Comparison of ENCODE assay signal across 16 mouse cellular contexts in the genomic region with DNA sequence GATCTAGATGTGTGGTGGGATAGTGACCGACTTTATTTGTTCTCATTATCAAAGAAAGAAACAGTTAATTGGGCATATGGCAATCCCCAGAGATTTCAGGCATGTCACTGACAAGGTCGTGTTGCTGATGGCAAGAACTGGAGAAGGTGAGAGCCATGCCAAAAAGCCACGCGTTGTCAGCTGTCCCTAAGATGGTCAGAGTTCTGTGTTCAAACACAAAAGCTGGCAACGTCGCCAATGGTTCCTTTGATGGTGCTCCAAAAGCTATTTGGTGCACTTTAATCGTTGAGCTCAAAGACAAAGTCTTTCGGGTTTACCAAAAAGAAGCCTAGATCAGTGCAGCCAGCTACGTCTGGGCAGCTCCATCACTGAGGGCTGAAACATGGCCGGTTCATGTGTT.
A peak's percentile ranks its signal among the peaks of the same experiment; 100 is the strongest.
DNase-seq lines count a peak whose midpoint lies in the region; ATAC-seq and TF ChIP-seq lines count a peak whose summit lies in the region.
"Had no signal": no experiment of that assay in that cellular context is flagged by ENCODE, and none has a peak within 500 bp of the region (broad histone marks: within the 10 kb centered on the region; RNA-seq: fewer than 3 reads in every experiment).

No protein-coding gene starts in this region.

- H3K9me3 ChIP-seq in lung, embryonic 16.5 days (ENCODE audit: control insufficient read depth, low read length): no peaks in the 10 kb centered on the region
- H3K9me3 ChIP-seq: embryonic facial prominence, embryonic 12.5 days; heart, embryonic 13.5 days had no signal

- no peak for TF ChIP-seq CTCF in kidney, adult 2 months (conservative IDR thresholded peaks at IDR 0.05; ENCODE audit: insufficient read depth, insufficient read length, low read depth, low read length)
- no peak for TF ChIP-seq CTCF in brain, embryonic 14.5 days (IDR thresholded peaks at IDR 0.05; ENCODE audit: borderline replicate concordance, extremely low read depth, insufficient read depth, insufficient read length)

- peak; percentile 22 to 31 for DNase-seq in cerebellum, postnatal 14 days
- no peak for DNase-seq in cerebellum, adult 9-10 months
- peak; percentile 5 for DNase-seq in kidney, adult 2 months
- DNase-seq in kidney, adult 9 months: no peak
- no peak for DNase-seq in lung, postnatal 25 days (ENCODE audit: low spot score)
- DNase-seq in brain, embryonic 14.5 days (ENCODE audit: low read depth): peak; percentile 58
- DNase-seq: adrenal gland, postnatal 10 days; cerebellum, adult 18-20 months; cerebellum, postnatal 25 days; forebrain, postnatal 0 days; gastrocnemius, postnatal 14 days; heart, postnatal 36 days had no signal

- H3K4me1 ChIP-seq in kidney, adult 2 months (ENCODE audit: control insufficient read depth, insufficient read depth, low read length): no peaks in the 10 kb centered on the region
- no peaks in the 10 kb centered on the region for H3K4me1 ChIP-seq in lung, embryonic 16.5 days (replicated peaks; ENCODE audit: control insufficient read depth, insufficient read depth, low read length)
- H3K4me1 ChIP-seq: embryonic facial prominence, embryonic 12.5 days had no signal

- 83% methylated on average over 10 of the region's 10 CpGs for WGBS in kidney, adult 2 months
- WGBS in lung, embryonic 16.5 days: 54% methylated on average over 10 of the region's 10 CpGs

- no peak overlapping the region for H3K4me2 ChIP-seq in lung, embryonic 16.5 days (ENCODE audit: low read depth, low read length)
- H3K4me2 ChIP-seq: embryonic facial prominence, embryonic 12.5 days; heart, embryonic 13.5 days had no signal

- no peak overlapping the region for H3K4me3 ChIP-seq in kidney, adult 2 months (ENCODE audit: insufficient read depth, low read depth, low read length)
- no peak overlapping the region for H3K4me3 ChIP-seq in lung, embryonic 16.5 days (ENCODE audit: low read length)
- H3K4me3 ChIP-seq: embryonic facial prominence, embryonic 12.5 days; heart, embryonic 13.5 days had no signal

- no peaks in the 10 kb centered on the region for H3K27me3 ChIP-seq in kidney, adult 2 months (replicated peaks; ENCODE audit: control insufficient read depth, insufficient read depth, low read length)
- no peaks in the 10 kb centered on the region for H3K27me3 ChIP-seq in lung, embryonic 16.5 days (ENCODE audit: control insufficient read depth, insufficient read depth, low read depth, low read length)
- H3K27me3 ChIP-seq: embryonic facial prominence, embryonic 12.5 days; heart, embryonic 13.5 days had no signal

- H3K27ac ChIP-seq in kidney, adult 2 months (ENCODE audit: insufficient read depth, low read depth, low read length): no peak overlapping the region
- H3K27ac ChIP-seq in lung, embryonic 16.5 days (ENCODE audit: low read length): no peak overlapping the region
- H3K27ac ChIP-seq: embryonic facial prominence, embryonic 12.5 days; heart, embryonic 13.5 days had no signal

- ATAC-seq in lung, embryonic 16.5 days (ENCODE audit: low read depth): peak; percentile 54; the same call in 1 of the 2 replicates
- ATAC-seq: forebrain, postnatal 0 days; hindbrain, embryonic 16.5 days had no signal

- H3K9ac ChIP-seq in lung, embryonic 16.5 days (ENCODE audit: low read length): no peak overlapping the region
- H3K9ac ChIP-seq: embryonic facial prominence, embryonic 12.5 days; forebrain, postnatal 0 days; heart, embryonic 13.5 days had no signal

- H3K36me3 ChIP-seq in kidney, adult 2 months (ENCODE audit: control insufficient read depth, insufficient read depth, low read length): no peaks in the 10 kb centered on the region
- no peaks in the 10 kb centered on the region for H3K36me3 ChIP-seq in lung, embryonic 16.5 days (ENCODE audit: control insufficient read depth, insufficient read depth, low read length)
- H3K36me3 ChIP-seq: embryonic facial prominence, embryonic 12.5 days; heart, embryonic 13.5 days had no signal

- no peak for TF ChIP-seq POLR2A in kidney, adult 2 months (IDR thresholded peaks at IDR 0.05; ENCODE audit: low read depth, low read length)
- no peak for TF ChIP-seq POLR2A in brain, embryonic 14.5 days (IDR thresholded peaks at IDR 0.05; ENCODE audit: borderline replicate concordance, extremely low read depth, insufficient read depth, insufficient read length, poor library complexity, severe bottlenecking)

Comparison
In these comparisons a context has a peak if more than half of its experiments do, and no peak if none do; other contexts are left out.
1. DNase-seq: peak in cerebellum, postnatal 14 days (2 of 2), kidney, adult 2 months (single experiment) and brain, embryonic 14.5 days (single experiment); none in cerebellum, adult 9-10 months (single experiment), kidney, adult 9 months (single experiment) and lung, postnatal 25 days (single experiment).